Mouse (Mus musculus) retina, postnatal 1 day (tissue): ENCODE data around the gene Rbfox2.

Source experiments
- DNase-seq: peaks from one replicate; pipeline ENCODE4 v3.0.0-alpha.2; 2012

The Rbfox2 gene

DNA sequence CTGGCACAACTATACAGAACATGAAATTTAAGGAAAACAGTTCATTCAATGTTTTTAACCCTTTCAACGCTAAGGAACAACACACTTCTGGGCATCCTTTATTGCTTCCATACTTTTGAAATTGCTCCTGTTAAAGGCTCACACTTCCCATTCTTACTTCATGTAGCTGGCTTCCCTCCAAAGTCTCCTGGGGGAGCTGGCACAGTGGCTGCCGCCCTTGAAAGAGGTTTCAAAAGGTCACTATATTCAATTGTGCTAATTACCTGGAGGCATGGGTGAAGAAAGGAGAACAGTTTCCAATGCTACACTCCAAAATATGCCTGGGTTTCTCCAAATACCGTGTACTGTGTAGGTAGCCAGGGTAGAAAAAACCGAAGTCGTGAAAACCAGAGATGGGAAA lies 124.0 kb downstream of the Rbfox2 start:
- DNase-seq, result no peak

- no peak for DNase-seq
Observed at GRCm38 (mm10) chr15:77174018-77174417, 132.8 kb downstream of the Rbfox2 start.

DNA sequence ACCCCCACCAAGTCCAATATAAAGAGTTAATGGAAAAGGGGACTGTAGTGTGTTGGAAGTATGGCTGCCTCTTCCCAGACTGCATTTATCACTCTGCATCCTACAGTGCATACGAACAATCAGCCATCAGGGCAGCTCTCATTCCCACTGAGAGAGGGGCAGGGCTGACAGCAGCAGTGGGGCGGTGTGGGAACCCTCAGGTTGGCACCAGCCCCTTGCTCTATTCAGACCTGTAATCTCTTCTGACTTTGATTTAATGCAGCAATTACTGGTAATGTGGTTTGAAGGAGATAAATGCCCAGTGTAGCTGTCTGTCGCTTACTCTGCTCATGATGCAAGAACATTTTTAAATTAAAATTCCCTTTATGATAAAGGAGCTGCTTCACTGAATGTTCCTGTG lies 134.4 kb downstream of the Rbfox2 start:
- DNase-seq, result no peak

- DNase-seq, result no peak
Observed at GRCm38 (mm10) chr15:77168781-77169180, 138.0 kb downstream of the Rbfox2 start.

DNA sequence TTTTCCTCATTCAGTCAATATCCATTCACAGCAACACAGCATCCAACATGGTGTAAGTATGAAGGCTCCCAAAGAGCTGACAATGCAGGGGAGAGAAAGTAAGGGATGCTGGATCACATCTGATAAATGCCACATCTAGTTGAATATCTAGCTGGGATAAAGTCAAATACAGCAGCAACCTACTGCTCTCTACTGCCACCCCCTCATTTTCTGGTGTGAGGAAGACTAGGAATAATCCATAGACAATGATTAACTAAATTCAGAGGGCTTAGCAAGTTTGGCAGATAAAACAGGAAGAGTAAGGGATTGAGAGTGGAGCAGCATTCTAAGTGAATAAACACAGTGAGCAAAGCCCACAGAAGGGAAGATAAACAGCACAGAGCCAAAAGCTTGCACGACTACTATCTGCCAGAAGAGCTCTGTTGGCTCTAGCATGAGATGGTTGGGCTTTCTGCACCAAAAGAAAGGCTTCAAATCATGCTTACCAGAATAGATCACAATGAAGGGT lies 140.5 kb downstream of the Rbfox2 start:
- DNase-seq, result no peak

DNA sequence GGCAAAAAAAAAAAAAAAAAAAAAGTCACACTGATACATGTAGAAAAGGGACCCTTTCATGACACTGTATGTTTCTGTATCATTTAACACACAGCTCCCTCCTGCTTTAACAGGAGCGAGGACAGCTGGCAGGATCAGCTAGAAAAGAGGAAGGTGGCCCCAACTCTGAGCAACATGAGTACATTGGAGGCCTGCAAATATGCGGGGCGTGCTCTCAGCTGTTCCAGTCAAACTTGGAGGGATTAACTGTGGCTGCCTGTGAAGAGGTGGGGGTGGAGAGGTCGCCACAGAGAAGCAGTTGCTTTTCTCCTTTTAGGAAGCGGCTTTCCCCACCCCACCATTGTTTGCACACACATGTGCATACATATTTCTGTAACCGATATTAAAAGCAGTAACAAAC lies 143.5 kb downstream of the Rbfox2 start:
- peak; percentile 34 for DNase-seq

DNA sequence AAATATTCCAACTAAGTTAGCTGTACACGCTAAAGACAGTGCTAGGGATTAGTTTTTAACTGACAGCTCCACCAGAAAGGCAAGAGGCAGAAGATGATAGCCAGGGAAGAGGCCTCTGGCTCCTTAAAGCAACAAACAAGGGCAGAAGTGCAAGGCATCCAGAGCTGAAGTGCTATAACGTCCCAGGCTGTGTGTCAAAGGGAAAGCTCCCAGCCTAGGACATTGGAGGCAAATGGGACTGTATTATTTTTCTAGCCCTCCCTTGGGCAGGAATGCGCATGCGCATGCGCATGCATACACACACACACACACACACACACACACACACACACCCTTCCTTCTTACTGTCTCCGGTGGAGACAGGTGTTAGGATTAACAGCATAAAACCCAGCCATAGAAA lies 143.9 kb downstream of the Rbfox2 start:
- no peak for DNase-seq

DNA sequence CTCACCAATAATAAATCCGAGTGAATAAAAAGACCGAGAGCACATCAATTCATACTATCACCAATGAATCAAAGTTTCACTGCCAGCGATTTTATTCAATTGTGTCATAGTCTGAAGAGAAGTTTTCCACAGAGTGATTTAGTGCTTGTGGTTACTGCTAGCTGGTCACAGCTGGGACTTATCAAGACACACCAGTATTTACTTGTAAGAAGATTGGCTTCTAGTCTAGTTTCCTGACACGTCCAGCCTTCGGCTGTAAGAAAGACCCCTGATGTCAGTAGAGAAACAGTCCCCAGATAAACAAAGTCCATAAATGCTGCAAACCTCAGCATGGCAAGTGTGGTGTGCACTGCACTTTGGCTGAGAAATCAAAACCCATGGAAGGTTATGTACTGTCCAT lies 145.4 kb downstream of the Rbfox2 start:
- no peak for DNase-seq

GRCm38 (mm10) chr15:77160848-77161247 lies 146.0 kb downstream of the Rbfox2 start:
- no peak for DNase-seq

- peak; percentile 81 for DNase-seq
Observed at GRCm38 (mm10) chr15:77156525-77156924, 150.3 kb downstream of the Rbfox2 start.

DNA sequence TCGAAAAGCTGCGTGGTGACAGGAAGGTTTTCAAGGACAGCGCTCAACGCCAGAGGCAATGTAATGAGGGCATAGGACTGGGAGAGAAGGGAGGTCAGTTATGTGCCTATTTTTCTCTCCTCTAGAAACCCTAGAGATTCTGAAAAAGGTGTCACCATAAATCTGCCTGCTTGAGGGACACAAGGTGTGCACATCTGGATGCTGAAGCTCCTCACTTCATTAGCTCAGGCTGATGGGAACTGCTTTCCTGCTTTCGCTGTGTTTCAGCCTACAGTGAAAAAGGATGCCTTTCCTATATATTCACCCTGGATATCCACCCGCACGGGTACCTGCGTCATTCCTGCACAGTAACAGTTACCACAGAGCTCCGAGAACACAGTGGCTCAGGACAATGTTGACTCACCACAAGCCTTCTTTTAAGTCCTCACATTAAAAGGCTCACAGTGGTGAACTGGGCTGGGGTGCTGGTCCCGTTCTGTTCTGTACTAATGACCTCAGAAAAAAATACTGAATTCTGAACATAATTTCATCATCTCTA lies 152.5 kb downstream of the Rbfox2 start:
- no peak for DNase-seq

- DNase-seq, result peak; percentile 98
Observed at GRCm38 (mm10) chr15:77153625-77154024, 153.2 kb downstream of the Rbfox2 start.

DNA sequence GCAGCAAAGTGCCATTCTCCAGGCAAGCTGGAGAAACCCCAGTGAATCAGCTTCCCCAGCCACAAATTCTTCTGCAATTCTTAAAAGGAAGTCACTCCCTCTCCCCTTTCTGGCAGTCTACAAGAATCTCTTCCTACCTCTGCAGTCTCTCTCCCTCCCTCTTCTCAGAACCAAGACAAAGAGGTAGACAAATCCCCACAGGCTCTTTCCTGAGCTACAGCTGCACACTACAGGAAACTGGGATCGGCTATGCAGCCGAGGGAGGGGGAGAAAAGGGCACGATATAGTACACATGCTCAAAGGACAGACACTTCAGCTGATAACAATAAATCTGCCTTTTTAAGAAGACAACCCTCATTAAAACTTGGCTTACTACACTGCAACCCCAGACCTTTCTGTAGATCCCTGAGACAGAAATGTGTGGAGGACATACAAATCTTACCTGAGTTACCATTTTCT lies 153.7 kb downstream of the Rbfox2 start:
- DNase-seq, result peak; percentile 71

DNA sequence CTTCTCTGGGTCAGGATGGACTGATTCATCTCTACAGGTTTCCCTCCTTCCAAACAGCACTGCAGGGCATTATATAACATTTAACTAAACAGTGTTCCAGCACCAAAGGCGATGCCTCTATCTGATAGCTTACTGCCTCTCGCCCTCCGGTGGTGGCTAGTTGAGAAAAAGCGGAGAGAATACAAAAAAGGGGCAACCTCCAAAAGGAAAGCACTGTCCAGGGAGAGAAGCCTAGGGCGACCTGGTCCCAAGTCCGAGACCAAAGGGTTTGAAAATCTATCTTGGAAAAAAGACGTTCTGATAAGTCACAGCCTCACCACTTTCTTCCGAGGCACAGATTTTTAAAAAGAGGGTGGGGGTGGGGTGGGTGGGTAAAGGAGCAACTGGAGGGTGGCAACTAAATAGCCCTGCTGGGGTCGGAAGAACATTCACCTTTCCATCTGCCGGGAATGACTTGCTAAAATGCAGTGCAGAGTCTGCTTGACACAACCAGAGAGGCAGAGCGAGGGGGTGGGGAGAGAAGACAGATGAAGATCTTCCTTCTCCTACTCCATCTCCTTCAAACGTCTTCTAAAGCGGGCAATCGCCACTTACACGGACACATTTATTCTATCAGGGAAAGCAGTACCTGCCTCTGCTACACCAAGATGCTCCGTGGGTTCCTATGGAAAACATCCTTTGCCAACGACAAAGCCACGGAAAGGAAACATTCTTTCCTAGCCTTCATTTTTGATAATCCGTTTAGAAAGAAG lies 154.3 kb downstream of the Rbfox2 start:
- peak; percentile 35 for DNase-seq

DNA sequence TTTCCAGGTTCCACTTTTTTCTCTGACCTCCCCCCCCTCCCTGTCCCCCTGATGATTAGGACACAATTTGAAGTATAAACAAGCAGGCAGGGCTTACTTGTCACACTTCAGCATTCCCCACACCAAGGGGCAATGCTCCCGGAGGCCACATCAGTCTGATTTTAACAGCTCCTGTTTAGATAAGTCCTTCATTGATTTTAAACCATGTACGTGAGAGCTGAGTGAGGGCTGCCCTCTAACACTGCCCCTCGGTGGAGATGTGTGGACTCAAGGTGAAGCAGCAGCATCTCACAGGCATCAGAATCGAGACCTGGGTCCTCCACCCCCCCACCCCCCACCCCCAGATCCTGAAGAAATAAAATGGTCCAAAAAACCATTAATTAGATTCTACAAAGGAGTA lies 155.0 kb downstream of the Rbfox2 start:
- no peak for DNase-seq

- DNase-seq, result no peak
Observed at GRCm38 (mm10) chr15:77151178-77151577, 155.6 kb downstream of the Rbfox2 start.

- DNase-seq, result peak; percentile 42
Observed at GRCm38 (mm10) chr15:77150424-77150841, 156.4 kb downstream of the Rbfox2 start.

DNA sequence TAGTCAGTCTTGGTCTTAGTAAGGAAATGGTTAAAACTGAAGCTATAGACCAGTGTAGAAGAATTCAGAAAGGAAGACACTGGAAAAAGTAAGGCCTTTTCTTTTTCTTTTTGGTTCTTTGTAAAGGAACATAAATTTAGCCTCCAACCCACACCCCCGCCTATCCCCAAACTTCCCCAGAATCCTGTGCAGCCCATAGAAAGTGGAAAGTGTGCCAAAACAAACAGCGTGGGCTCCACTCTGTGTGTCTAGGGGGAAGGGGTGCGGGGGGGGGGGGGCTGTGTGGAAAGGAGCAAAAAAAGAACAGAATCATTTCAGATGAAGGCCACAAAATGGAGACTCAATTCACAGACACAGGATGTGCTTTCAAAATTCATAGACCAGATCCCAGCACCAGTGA lies 156.8 kb downstream of the Rbfox2 start:
- DNase-seq, result no peak

GRCm38 (mm10) chr15:77149551-77149950 lies 157.3 kb downstream of the Rbfox2 start:
- no peak for DNase-seq

GRCm38 (mm10) chr15:77146942-77147341 lies 159.9 kb downstream of the Rbfox2 start:
- DNase-seq, result no peak

DNA sequence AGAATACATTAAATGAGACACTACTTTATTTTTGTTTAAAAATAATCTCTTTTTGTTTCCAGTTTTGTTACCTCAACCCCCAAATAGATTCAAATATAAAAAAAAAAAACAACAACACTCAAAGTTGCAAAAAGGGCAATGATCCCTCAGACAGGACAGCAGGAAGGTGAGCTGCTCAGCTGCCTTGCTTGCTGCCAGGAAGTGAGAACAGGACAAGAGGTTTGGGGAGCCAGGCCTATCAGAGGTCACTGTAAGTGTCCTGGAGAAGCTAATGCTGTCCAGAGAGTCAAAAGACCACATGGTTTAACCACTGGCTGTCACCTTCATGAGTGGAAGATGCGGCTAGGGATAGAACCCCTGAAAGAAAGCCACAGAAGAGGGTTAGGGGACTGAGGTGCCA lies 161.8 kb downstream of the Rbfox2 start:
- DNase-seq, result no peak

DNA sequence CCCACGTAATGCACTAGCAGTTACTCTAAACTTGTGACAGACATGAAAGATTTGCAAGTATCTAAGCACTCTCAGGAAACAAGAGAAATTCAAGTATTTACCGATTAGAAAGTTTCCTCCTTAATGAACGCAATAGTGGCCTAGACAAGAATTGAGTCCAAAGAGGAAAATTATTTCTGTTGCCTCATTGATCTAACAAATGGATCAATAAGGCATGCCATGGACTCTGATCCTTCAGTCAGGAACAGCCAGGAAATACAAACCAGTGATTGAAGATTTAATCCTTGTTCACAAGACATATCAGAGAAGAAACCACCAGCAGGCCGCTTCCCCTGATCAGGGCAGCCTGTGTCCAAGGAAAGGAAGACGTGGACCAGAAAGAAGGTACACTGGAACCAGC lies 164.0 kb downstream of the Rbfox2 start:
- DNase-seq, result no peak

- DNase-seq, result no peak
Observed at GRCm38 (mm10) chr15:77142352-77142751, 164.5 kb downstream of the Rbfox2 start.

- no peak for DNase-seq
Observed at GRCm38 (mm10) chr15:77141711-77142110, 165.1 kb downstream of the Rbfox2 start.

DNA sequence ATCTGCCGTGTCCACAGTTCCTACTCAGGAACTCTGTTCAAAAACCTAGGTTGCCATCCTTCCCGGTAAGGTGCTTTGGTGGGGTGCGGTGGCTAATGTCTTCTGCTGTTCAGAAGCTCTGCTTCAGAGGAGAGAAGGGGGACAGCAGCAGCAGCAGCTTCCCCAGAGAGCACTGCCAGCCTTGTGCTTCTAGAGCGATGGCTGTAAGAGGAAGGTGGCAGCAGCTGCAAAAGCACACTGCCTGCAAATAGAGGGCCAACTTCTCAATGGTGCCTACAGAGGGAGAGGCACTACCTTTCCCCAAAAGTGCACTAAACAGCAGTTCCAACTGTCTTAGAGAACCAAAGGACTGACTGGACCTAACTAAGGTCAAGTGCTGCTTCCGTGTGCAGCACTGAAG lies 168.5 kb downstream of the Rbfox2 start:
- DNase-seq, result no peak
